Mouse (Mus musculus): ENCODE data around the gene Slc22a1. TPM values are rescaled to one million over a fixed set of nuclear protein-coding genes. Genes with fewer than 3 reads are reported as not detected.

Slc22a1 gene
- 1 to 10 TPM; 2.1 to 3.7 TPM for total RNA-seq (2021)
- long read RNA-seq, experiment 1, result 0 reads
- long read RNA-seq, experiment 2, partial matches to known transcripts, result 1 of 2 reads
- long read RNA-seq, experiment 2, other reads (novel, unspliced or antisense), result 0 of 2 reads

DNA sequence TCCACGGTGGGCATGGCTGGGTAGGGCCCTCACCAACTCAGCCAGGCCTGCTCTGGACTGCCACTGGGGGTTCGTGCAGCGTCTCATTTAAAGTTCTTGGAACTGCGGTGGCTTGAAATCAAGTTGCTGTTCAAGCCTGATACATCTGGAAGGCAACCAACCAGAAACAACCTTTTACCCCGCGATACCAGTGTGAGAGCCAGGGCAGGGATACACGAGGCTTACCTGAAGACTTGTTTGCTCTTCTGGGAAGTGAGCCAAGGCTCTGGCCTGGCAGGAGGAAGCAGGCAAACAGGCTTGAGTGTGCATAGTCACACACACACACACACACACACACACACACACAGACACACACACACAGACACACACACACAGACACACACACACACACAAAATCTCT is at the start of gene Slc22a1:
Slc22a1 (minus strand) TSS at position 184 of the 400 bp plus-strand sequence.
- intact Hi-C loops (cut with DNase I), result no loop called here
- no peak for DNase-seq (ENCODE audit: low spot score in 2 of 2)

DNA sequence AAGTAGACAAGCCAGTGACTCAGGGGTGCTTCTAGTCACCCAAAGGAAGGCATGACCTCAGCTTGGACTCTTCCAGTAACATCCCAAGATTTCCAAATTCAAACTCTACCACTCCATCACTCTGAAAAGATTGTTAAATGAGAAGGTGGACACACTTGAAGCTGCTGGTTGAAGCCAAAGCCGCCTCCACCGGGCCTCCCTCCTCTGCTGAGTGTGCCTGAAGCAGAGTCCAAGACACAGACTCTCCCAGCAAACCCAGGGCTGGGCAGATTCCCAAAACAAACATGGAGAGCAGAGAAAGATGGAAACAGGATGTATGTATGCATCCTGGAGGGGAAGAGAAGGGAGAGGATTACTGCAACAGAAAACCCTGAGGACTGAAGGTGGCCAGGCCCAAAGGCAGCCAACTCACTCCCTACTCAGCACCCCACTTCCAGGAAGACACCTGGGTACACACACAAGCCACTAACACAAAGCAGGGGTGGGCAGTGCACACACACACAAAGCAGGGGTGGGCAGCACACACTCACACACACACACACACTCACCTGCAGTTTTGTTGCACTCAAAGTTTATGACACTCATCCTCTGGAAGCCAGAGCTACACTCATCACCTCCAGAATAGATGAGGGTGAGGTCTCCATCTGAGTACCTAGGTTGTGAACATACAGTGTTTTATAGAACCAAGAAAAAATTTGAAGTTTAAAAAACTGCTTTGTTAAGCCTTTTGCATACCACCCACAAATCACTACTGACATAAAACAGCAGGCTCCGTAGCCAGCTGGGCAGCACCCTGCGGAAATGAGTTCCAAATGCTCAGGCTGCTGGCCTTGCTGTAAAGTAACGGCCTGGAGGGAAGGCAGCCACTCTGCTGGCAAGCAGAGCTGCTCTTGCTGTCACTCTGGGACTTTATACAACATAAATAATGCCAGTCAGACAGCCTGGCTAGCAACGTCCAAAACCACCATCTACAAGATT is 49.4 kb upstream of the Slc22a1 start:
- intact Hi-C loops (cut with DNase I), result no loop called here
- no peak for DNase-seq (ENCODE audit: low spot score in 2 of 2)

DNA sequence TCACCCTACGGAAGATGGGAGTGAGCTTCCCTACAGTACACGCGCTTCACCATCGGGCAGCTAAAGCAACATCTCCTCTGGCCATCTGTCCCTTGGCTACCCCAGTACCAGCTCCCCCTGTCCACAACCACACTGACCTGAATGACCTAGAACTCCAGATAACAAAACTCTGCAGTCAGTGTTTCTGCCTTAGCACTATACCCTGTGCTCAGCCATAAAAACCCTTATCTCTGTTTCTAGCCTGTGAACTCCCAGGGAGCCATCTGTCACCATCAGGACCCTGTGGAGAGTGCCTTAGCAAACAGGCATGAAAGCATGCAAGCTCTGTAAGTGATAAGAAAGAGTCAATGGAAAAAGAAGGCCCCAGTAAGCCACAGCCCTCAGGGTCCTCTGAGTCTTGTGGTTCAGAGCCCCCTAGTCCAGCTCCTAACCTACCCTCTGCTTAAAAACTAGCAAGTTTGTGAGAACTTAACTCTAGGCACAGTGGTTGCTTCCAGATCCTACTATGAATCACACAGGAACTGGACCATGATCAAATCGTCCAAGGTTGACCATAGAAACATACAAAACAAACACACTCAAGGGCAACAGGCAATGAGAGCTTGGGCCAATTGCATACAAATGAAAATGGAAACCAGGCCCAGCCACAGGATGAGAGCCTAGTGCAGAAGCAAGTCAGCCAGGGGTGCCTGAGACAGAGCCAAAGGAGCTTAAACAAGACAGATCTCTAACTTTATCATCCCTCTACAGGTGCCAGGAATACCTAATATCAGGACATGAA is 48.5 kb upstream of the Slc22a1 start:
- intact Hi-C loops (cut with DNase I), result no loop called here
- DNase-seq (ENCODE audit: low spot score in 2 of 2), result no peak

DNA sequence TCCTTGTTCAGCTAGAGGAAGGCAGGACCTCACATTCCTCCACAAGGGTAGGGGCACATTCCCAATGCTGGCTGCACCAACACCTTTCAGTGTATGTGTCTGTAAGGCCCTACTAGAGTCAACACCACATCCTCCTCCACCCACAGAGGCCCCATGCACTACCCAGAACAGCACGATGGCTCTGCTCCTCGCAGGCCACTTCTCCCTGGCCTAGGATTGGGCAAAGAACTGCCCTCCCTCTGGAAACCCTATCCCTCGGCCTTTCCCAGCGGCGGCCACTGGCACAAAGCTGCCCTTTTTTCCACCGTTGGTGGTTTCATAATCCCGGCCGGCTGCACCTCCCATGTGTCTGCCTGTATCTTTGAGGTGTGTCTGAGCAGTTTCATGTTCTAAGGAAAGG is 47.0 kb upstream of the Slc22a1 start:
- intact Hi-C loops (cut with DNase I), result no loop called here
- no peak for DNase-seq (ENCODE audit: low spot score in 2 of 2)

DNA sequence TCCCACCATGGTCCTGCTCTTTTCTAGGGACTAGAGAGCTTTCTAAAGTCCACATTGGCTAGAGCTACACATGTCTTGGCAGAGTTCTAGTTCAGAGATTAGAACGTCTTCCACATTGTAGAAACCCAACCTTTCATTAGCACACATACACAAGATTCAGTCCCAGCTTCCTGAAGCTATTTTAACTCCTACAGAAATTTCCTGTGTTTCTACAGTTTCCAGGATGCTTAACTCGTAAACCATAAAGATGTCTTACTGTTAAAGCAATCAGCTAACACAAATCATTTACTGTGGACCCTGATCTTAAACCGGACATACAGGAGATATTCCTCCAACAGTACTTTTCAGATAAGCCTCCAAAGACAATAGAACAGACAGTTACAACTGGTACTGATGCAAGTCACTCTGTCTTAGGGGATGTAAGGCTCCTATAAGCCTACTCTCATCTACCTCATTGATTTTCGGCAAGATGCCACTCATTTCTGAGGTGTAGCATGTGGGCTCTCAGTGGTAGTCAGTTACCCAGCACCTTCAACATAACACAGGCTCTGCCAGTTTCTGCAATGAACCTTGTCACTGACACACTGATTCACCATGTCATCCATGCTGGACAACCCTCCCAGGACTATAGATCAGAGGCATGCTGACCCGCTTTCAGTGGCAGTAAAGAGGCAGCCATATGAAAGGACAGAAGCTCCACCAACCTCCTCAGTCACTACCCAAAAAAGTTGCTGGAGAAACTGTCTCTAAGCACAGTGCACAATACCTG is 45.7 kb upstream of the Slc22a1 start:
- no peak for DNase-seq (ENCODE audit: low spot score in 2 of 2)
- intact Hi-C loops (cut with DNase I), result no loop called here

DNA sequence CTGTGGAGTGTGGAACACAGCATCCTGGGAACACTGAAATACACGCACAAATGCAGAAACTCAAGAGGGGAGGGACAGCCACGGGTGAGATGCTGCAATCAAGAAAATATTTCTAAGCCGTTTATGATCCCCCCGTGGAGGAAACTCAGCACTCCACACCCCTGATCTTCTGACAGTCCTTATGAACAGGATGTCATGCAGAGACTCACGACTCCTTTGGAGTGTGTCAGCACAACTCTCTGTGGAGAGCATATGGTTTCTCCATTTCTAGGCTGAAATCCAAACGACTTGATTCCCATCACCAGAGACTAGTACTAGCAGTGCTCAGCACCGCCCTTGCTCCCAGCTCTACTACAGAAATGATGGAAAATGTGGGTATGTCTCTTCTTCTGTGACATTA is 42.6 kb upstream of the Slc22a1 start:
- DNase-seq (ENCODE audit: low spot score in 2 of 2), result no peak
- intact Hi-C loops (cut with DNase I), result no loop called here

- no peak for DNase-seq (ENCODE audit: low spot score in 2 of 2)
- intact Hi-C loops (cut with DNase I), result no loop called here
Observed at GRCm38 (mm10) chr17:12717445-12717844, 41.8 kb upstream of the Slc22a1 start.

DNA sequence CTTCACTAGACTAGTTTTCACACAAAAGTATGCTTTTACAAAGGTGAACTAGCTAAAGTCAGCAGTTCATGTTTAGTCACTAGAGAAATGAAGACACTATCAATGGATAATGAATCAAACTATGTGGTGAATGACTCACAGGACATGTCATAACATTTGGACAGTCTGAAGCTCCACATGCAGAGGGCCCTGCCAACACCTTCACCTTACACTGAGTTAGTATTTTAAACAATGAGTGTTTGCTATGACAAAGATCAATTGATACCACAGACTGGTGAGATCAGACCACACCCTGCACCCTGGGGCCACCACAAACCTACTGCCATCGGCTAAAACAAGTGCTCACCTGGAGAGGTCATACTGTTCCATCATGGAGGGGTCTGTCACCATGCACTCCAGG is 39.4 kb upstream of the Slc22a1 start:
- intact Hi-C loops (cut with DNase I), result no loop called here
- no peak for DNase-seq (ENCODE audit: low spot score in 2 of 2)

DNA sequence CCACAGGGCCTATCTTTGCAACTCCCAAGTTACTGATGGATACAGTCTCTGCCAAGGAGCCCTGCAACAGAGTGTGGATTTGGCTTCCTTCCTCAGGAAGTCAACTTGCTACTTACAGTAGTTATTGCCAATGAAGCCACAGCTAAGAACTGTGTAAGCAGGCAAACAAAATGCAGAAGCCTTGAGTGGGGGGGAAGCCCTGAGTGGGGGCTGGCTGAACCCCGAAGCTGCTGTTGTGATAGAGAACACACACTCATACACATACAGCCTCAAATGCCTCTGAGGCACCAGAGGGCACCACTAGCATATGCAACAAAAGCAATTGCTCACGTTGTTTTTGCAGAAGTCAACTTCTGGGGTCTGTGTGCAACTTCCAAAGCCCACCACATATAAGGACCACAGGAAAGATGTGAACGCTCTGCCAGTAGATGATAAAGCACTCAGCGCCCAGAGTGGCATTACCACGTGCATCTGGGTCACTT is 38.5 kb upstream of the Slc22a1 start:
- intact Hi-C loops (cut with DNase I), result loop anchor here (5.0 kb wide), 1 partner anchor 98 kb away; no protein-coding TSS in a partner anchor
- DNase-seq (ENCODE audit: low spot score in 2 of 2), result no peak

DNA sequence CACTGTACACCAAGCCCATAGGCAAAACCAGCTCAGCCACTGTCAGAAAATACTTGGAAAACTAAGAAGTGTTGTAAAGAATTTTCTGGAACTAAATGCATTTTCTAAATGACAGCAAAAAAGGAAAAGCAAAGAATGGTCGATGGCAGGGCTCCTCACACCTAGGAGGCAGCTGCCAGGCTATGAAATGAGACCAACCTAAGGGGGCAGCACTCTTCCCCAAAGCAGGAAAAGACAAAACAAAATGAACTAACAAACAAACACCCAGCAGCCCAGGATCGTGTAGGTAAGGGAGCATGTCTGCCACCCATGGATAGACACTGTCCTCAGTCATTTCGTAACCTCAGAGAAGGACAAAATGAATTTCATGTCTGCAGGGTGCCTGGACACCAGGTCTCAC is 37.4 kb upstream of the Slc22a1 start:
- intact Hi-C loops (cut with DNase I), result loop anchor here (5.0 kb wide), 1 partner anchor 99 kb away; no protein-coding TSS in a partner anchor
- DNase-seq (ENCODE audit: low spot score in 2 of 2), result no peak

GRCm38 (mm10) chr17:12712191-12712590 is 36.6 kb upstream of the Slc22a1 start:
- DNase-seq (ENCODE audit: low spot score in 2 of 2), result no peak
- intact Hi-C loops (cut with DNase I), result loop anchor here (5.0 kb wide), 1 partner anchor 100 kb away; no protein-coding TSS in a partner anchor

GRCm38 (mm10) chr17:12710976-12711375 is 35.3 kb upstream of the Slc22a1 start:
- no peak for DNase-seq (ENCODE audit: low spot score in 2 of 2)
- intact Hi-C loops (cut with DNase I), result loop anchor here (5.0 kb wide), 1 partner anchor 101 kb away; no protein-coding TSS in a partner anchor

DNA sequence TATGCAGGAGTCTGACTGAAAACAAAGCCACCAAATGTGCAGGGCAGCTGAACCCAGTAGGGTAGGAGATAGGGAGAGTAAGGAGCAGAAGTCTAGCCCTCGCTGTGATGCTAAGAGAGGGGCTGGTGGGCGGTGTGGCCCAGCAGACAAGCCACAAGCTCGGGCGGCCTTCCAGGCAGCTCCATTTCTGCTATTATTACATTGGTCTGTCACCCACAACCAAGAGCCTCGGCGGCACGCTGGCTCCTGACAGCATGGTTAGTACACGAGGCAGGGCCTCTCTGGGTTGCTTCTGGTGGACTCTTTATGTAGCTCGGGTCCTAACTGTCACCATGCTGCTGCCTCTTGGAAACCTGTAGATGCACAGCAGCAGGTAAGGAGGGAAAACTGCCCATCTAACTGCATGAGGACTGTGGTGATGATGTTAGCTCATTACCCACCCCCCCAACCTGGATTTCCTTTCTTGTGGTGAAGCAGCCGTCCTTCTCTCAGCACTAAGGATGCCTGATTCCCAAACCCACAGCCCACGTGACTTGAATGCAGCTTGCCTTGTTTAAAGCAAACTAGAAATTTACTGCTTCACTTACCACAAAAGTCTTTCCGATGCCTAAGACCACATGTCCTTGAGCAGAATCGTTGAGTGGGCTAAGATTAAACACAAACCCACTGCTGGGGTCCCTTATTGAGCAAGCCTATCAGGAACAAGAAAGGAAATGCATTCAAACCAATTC is 34.6 kb upstream of the Slc22a1 start:
- intact Hi-C loops (cut with DNase I), result loop anchor here (5.0 kb wide), 1 partner anchor 102 kb away; no protein-coding TSS in a partner anchor
- peak; percentile 30 to 44 for DNase-seq (ENCODE audit: low spot score in 2 of 2)

DNA sequence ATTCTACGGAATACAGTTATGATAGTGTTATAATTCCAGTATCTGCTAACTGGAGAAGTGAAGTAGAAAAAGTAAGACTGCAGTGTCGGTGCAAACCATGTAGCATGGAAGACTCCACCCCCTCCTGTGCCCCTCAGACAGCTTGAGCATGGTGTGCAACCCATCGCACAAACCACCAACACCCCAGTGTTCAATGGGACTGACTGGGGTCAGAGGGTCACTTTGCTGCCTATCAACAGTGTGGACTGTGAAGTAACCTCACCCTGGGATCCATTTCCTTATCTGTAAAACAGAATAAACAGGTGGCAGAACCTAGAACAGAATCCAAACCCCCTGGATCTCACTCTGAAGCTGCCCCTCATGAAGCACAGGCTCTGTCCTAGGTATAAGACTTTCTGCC is 32.8 kb upstream of the Slc22a1 start:
- intact Hi-C loops (cut with DNase I), result no loop called here

DNA sequence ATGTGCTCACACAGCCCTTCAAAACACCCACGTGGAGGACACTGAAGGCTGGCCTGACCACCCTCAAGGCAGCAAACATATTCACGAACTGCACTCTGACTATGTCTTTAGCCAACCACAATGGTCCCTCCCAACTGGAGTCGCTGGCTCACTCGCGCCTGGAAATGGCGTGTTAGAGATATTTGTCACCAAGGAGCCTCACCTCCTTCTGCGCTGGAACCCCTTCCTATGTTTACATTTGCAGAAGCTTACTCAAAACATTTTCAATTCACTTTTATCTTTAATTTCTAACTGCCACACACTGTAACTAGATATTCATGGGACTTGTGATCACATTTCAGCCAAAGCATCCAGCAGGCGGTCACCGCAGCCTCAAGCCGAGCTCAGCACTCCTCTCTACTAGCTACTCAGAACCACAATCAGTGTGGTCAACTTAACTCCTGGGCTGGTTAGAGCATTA is 31.0 kb upstream of the Slc22a1 start:
- DNase-seq (ENCODE audit: low spot score in 2 of 2), result no peak
- intact Hi-C loops (cut with DNase I), result no loop called here

More for the DNA sequence above, 32.8 kb upstream of the Slc22a1 start:
- DNase-seq (ENCODE audit: low spot score in 2 of 2), result no peak

DNA sequence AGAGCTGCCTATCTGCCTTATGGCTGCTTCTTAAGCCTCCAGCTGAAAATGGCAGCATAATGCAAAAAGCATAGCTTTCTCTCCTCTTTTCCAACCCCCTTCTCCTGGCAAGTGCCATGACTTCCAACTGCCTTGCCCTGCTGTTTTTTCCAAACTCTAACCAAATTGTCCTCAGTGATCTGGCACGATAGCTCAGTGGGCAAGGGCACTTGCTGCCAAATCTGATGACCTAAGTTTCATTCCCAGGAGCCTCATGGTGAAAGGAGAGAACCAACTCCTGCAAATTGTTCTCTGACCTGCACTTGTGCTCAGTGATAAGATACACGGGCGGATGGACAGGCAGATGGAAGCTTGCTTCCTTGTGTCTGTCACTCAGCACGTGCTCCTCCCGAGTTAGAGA is 27.3 kb upstream of the Slc22a1 start:
- intact Hi-C loops (cut with DNase I), result no loop called here
- DNase-seq (ENCODE audit: low spot score in 2 of 2), result no peak

DNA sequence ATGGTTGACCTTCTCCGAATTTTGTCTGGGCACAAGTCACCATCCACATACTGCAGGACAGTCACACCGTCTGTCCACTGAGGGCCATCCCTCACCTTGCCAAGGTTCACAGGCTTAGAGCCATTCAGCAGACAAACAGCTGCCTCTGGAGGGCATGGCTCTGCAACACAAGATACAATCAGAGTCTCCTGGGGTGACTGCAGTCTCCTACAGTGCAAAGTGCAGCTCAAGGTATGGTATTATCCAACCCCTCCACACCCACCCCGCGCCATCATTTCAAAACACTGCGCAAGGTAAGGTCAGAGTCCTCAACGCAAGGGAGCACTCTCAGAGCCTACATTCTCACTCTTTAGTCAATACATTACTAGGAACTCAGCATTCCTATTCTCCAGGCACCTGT is 24.7 kb upstream of the Slc22a1 start:
- intact Hi-C loops (cut with DNase I), result no loop called here
- DNase-seq (ENCODE audit: low spot score in 2 of 2), result no peak

DNA sequence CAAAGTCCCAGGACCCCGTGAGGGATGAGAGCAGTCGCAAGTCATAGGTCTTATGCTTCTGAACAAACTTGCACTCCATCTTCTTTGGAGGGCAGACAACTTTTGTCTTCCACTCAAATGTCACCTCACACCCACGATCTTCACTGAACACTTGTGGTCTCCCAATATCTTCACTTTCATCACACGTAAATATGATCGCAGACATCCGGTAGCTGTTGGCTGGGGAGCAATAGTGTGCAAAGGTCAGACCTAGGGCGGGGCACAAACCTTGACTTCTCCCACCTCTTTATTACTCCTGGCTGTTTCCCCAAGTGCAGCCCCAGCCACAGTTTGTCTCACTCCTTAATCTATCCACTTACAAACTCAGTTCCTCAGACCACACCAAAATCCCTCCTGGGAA is 16.3 kb upstream of the Slc22a1 start:
- DNase-seq (ENCODE audit: low spot score in 2 of 2), result no peak
- intact Hi-C loops (cut with DNase I), result no loop called here
